Mouse (Mus musculus) myocyte (in vitro differentiated cells): ENCODE data around the gene Sh3bp1.

Experiments
- CEBPB ChIP-seq: IDR thresholded peaks from 2 replicates; pipeline ENCODE4 v1.6.1; 2011; ENCODE audit warnings: mild to moderate bottlenecking, moderate library complexity; ENCODE audit not compliant: poor library complexity, insufficient read depth, severe bottlenecking
- E2F4 ChIP-seq: IDR thresholded peaks from one replicate; pipeline ENCODE4 v1.6.1; 2011; ENCODE audit warnings: mild to moderate bottlenecking, control low read depth, moderate library complexity; ENCODE audit not compliant: insufficient read depth
- MAX ChIP-seq: IDR thresholded peaks from one replicate; pipeline ENCODE4 v1.6.1; 2011; ENCODE audit warnings: low read depth, mild to moderate bottlenecking, control low read depth
- MYOD1 ChIP-seq, 3 experiments: IDR thresholded peaks; one replicate each; pipeline ENCODE4 v1.6.1; 2011; ENCODE audit warnings: control low read depth in 2 of 3, low read depth in 2 of 3, mild to moderate bottlenecking in 2 of 3, moderate library complexity in 1 of 3; ENCODE audit not compliant: insufficient read length in 2 of 3, control insufficient read depth in 1 of 3
- MYOG ChIP-seq, 3 experiments: IDR thresholded peaks; one replicate each; pipeline ENCODE4 v1.6.1; 2011; ENCODE audit warnings: control low read depth in 2 of 3, low read depth in 2 of 3, mild to moderate bottlenecking in 2 of 3; ENCODE audit not compliant: insufficient read length in 2 of 3, control insufficient read depth in 1 of 3, insufficient read depth in 1 of 3
- POLR2A ChIP-seq: IDR thresholded peaks from one replicate; pipeline ENCODE4 v1.6.1; 2011; ENCODE audit warnings: low read depth, mild to moderate bottlenecking, control low read depth, moderate library complexity; ENCODE audit not compliant: insufficient read length
- POLR2AphosphoS2 ChIP-seq: IDR thresholded peaks from one replicate; pipeline ENCODE4 v1.6.1; 2011; ENCODE audit warnings: low read depth, control low read depth; ENCODE audit not compliant: insufficient read length
- REST ChIP-seq: IDR thresholded peaks from one replicate; pipeline ENCODE4 v1.6.1; 2011; ENCODE audit warnings: mild to moderate bottlenecking, control low read depth, moderate library complexity; ENCODE audit not compliant: insufficient read depth, insufficient read length
- SRF ChIP-seq: IDR thresholded peaks from one replicate; pipeline ENCODE4 v1.6.1; 2011; ENCODE audit warnings: low read depth; ENCODE audit not compliant: control insufficient read depth, insufficient read length
- TCF12 ChIP-seq: IDR thresholded peaks from one replicate; pipeline ENCODE4 v1.6.1; 2011; ENCODE audit warnings: mild to moderate bottlenecking, control low read depth; ENCODE audit not compliant: poor library complexity, insufficient read depth, severe bottlenecking
- TCF3 ChIP-seq: IDR thresholded peaks from one replicate; pipeline ENCODE4 v1.6.1; 2011; ENCODE audit warnings: low read depth, control low read depth; ENCODE audit not compliant: insufficient read length
- USF1 ChIP-seq: IDR thresholded peaks from one replicate; pipeline ENCODE4 v1.6.1; 2011; ENCODE audit warnings: low read depth, mild to moderate bottlenecking, control low read depth, moderate library complexity

GRCm38 (mm10) chr15:78916052-78916826, 16.7 kb downstream of the Sh3bp1 start:
- TF ChIP-seq POLR2A (no peak), POLR2AphosphoS2 (peak; percentile 5), CEBPB (no peak), SRF (no peak), E2F4 (no peak), USF1 (no peak), MYOG (IDR thresholded peaks at IDR 0.05; ENCODE audit: control insufficient read depth in 1 of 3, insufficient read depth in 1 of 3, insufficient read length in 2 of 3, low read depth in 2 of 3) (no peak), MAX (no peak), TCF3 (no peak), REST (no peak), TCF12 (no peak), MYOD1 (IDR thresholded peaks at IDR 0.05; ENCODE audit: control insufficient read depth in 1 of 3, insufficient read length in 2 of 3, low read depth in 2 of 3) (no peak)
